Mouse (Mus musculus) right cerebral cortex, adult 18-20 months (tissue): ENCODE measurements around the gene Ccdc33.
A peak's percentile ranks its signal among the peaks of the same experiment; 100 is the strongest.

Experiments
- DNase-seq: peaks from one replicate; pipeline ENCODE4 v3.0.0; 2022; ENCODE audit warnings: mixed read lengths

The Ccdc33 gene

DNA sequence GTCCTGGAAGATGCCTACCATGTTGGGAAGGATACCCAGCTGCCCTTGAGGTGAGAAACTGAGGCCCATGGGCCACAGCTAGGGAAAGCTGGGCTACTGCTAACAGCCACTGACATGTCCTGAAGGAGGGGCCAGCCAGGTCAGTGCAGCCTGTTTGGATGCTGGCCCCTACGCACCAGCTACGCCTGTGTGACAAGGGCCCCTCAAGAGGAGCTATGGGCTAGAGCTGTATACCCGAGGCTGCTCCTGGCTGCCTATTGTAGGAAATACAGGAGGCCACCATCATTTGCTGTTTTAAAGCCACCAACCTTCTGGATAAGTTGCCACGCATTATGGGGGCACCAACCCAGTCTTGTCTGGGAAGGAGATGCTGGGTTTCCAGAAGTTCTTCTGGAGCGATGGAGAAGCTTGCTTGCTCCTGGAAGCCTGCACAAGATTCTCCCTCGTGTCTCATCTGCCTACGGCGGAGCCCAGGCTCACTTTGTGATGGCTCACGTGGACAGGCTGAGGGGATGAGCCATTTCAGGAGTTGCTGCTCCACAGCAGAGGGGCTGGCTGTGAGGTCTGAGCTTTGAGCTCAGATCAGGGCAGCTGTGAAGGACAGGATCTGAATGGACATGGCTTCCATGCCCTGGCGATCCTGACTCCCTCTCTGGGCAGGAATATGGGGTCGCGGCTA is 110.1 kb downstream of the Ccdc33 start:
- no peak for DNase-seq

- DNase-seq: no peak
Measured at GRCm38 (mm10) chr9:58005753-58006461, 112.7 kb downstream of the Ccdc33 start, which contains the start of gene Cyp11a1. Cyp11a1 (plus strand) TSS chr9:58006411.

DNA sequence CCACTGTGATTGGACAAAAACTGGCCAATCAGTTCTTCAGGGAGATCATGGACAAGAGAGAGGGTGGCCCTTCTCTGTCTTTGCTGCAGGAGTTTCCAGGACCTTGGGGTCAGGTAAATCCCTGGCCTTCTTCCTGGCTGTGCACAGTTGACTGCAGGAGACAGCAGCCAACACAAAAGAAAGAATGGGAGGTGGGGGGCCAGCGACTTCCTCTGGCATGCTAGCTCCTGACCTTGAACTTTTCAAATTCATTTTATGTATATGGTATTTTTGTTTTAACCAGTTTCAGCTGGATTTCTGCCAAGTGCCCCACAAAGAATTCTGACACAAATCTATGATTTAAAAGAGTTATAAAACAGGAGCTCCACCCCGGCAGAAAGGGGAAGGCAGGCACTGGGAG is 115.4 kb downstream of the Ccdc33 start:
- DNase-seq: no peak

- DNase-seq: no peak
Measured at GRCm38 (mm10) chr9:57999676-58000075, 118.9 kb downstream of the Ccdc33 start.

GRCm38 (mm10) chr9:57998685-57999084 is 119.9 kb downstream of the Ccdc33 start:
- no peak for DNase-seq

GRCm38 (mm10) chr9:57998032-57998659 is 120.5 kb downstream of the Ccdc33 start:
- DNase-seq: peak; percentile 58

DNA sequence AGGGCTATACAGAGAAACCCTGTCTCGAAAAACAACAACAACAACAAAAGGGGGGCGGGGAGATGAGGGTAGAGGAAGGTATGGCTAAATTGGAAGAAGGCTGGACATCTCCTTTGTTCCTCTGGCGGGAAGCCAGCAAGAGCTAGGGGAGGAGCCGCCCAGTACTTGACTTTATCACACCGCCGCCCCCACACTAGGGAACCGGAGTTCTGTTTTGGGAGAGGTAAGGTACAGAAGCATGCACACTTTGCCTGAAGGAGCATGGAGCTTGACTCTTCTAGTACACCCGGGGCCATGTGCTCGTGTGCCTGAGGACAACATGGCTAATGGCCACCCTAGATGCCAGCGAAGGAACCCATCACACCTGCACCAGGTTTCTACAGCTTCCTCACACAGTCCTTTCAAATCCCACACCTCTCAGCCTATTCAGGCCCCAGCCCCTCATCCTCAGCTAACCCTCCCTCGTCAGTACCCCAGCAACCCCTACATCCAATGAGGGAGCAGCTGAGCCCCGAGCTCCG is 121.1 kb downstream of the Ccdc33 start:
- no peak for DNase-seq

- peak; percentile 43 for DNase-seq
Measured at GRCm38 (mm10) chr9:57995282-57995681, 123.3 kb downstream of the Ccdc33 start.

DNA sequence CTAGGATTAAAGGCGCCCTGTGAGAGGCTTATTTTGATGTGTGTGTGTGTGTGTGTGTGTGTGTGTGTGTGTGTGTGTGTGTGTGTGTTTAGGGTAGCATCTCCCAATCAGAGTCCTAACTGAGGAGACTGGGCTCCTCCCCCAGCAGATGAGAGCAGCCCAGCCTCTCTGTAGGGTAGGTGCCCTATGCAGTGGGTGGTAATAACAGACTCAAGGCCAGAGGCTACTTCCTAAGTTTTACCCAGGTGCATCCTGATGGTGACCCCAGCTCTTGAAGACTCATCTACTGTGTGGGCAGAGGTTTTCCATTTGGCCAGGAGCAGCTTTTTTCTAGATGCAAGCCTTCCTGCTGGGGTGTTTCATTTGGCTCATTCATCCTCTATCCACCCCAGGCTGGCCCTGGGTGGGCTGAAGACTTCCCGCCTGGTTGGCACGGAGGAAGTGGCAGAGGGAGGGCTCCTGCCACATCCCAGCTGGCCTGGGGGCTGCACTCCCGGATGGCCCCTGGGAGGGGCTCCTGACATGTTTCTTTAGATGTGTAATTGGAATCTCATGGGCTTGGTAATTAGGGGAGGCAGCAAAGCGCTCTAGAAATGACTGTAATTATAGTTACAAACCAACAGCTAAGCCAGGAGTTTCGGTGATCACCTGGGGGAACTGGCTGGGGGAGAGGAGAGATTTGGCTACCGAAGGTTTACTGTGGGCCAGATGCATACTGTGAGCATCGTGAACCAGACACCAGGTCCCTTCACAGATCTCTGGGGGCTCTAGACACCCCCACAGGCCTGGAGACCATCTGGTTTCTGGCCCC is 125.6 kb downstream of the Ccdc33 start:
- no peak for DNase-seq

GRCm38 (mm10) chr9:57992060-57992459 is 126.6 kb downstream of the Ccdc33 start:
- DNase-seq: no peak

GRCm38 (mm10) chr9:57990438-57991110 is 128.0 kb downstream of the Ccdc33 start:
- DNase-seq: no peak

- DNase-seq: no peak
Measured at GRCm38 (mm10) chr9:57989309-57989708, 129.3 kb downstream of the Ccdc33 start.

GRCm38 (mm10) chr9:57988098-57988497 is 130.5 kb downstream of the Ccdc33 start:
- no peak for DNase-seq

DNA sequence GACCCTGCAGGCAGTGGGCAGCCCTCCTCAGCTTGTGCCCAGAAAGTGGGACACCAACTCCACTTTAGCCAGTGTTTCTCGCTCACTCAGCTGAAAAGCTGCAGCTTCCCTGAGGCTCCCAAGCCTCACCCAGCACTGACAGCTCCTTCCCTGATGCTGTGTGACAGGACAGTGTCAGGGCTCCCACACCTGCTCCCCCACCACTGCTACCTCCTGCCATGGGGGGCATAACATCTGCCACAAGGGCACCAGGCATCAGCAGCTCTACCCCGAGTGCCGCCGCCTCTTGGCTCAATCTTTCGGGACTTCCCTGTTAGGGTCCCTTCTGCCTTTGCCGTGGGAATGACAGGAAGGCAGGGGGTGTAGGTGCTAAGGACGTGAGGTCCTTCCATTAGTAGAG is 132.3 kb downstream of the Ccdc33 start:
- no peak for DNase-seq

GRCm38 (mm10) chr9:57985304-57985703 is 133.3 kb downstream of the Ccdc33 start:
- DNase-seq: peak; percentile 88

DNA sequence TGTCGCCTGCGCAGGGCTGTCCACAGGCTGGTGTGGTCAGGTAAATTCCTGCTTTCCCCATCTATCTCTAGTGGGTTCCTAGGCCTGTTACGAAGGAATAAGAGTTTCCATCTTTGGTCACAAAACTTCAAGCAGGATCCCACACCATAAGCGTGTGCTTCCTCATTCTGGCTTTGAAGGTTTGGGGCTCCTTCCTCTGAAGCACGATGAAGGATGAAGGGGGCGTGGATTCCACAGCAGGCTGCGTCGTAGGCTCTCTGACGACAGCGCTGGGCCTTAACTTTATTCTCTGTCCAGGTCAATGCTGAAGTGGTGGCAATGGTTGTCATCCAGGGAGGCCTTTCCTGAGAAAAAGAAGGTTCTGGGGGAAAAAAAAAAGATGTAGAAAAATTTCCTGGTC is 138.1 kb downstream of the Ccdc33 start:
- DNase-seq: no peak

- DNase-seq: no peak
Measured at GRCm38 (mm10) chr9:57978858-57979257, 139.8 kb downstream of the Ccdc33 start.
